Mouse (Mus musculus) kidney, embryonic 16.5 days (tissue): ENCODE data around the gene N4bp1. TPM values are rescaled to one million over a fixed set of nuclear protein-coding genes. Genes with fewer than 3 reads are reported as not detected.

Experiments used
- ATAC-seq: fragments of 200-750 bp; cut with Nextera tagmentation; 2 replicates; pipeline ENCODE4 v1.8.0; 2017; ENCODE audit warnings: moderate TSS enrichment; ENCODE audit not compliant: low FRiP score, low TSS enrichment
- H3K27ac ChIP-seq: fragments of 300-500 bp; sonication (generic); 2 replicates; pipeline ENCODE4 v1.5.1; 2014; ENCODE audit warnings: low read length
- H3K27me3 ChIP-seq: fragments of 300-500 bp; sonication (generic); 2 replicates; pipeline ENCODE4 v1.6.1; 2014; ENCODE audit warnings: low read length, control low read depth, mixed read lengths; ENCODE audit not compliant: insufficient read depth
- H3K36me3 ChIP-seq: fragments of 300-500 bp; sonication (generic); 2 replicates; pipeline ENCODE4 v1.6.1; 2014; ENCODE audit warnings: low read length, control low read depth, mixed read lengths; ENCODE audit not compliant: insufficient read depth
- H3K4me1 ChIP-seq: fragments of 300-500 bp; sonication (generic); 2 replicates; pipeline ENCODE4 v1.6.1; 2014; ENCODE audit warnings: low read length, control low read depth, mixed read lengths; ENCODE audit not compliant: insufficient read depth
- H3K4me2 ChIP-seq: fragments of 300-500 bp; sonication (generic); replicated peaks from 2 replicates; pipeline ENCODE4 v1.6.1; 2014; ENCODE audit warnings: low read depth, low read length
- H3K4me3 ChIP-seq: fragments of 300-500 bp; sonication (generic); 2 replicates; pipeline ENCODE4 v1.5.1; 2014; ENCODE audit warnings: mild to moderate bottlenecking, low read length
- H3K9ac ChIP-seq: fragments of 300-500 bp; sonication (generic); replicated peaks from 2 replicates; pipeline ENCODE4 v1.6.1; 2014; ENCODE audit warnings: low read length
- H3K9me3 ChIP-seq: fragments of 300-500 bp; sonication (generic); 2 replicates; pipeline ENCODE4 v1.6.1; 2016; ENCODE audit warnings: low read length, control low read depth
- WGBS: fragments of 180-500 bp; shearing (Covaris S2); extraction: QIAGEN DNeasy Blood & Tissue Kit; methylation state at CpG from one replicate; pipeline ENCODE4 v1.1.7; 2014; 5-methylcytosine and 5-hydroxymethylcytosine counted together
- polyA plus RNA-seq: library from polyadenylated mRNA; unstranded; fragments of >200 nt; fragmentation: Nextera tagmentation; extraction: Ambion mirVana; gene quantifications from 2 replicates; pipeline ENCODE4 v1.2.1, GENCODE M21; 2015

The N4bp1 gene
- polyA plus RNA-seq, 1 experiment from 2014 or later, result 8.3 TPM

DNA sequence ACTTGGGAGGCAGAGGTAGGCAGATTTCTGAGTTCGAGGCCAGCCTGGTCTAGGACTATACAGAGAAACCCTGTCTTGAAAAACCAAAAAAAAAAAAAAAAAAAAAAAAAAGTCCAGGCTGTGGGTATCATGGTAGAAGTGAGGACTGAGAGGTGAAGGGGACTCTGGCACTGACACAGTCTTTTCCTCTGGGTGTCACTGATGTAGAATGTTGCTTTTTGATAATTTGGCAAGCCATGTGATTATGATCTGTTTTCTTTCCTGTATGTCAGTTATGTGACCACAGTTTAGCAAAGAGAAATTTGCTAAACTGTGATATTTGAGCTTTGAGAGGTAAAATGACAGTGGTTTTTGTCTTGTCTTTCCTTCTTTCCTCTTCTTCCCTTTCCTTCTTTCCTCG is 47.8 kb downstream of the N4bp1 start:
- Histone ChIP-seq H3K9ac (no peak overlapping the region), H3K4me3 (no peak overlapping the region)
- 70% methylated on average over 2 of the region's 2 CpGs for whole genome bisulfite sequencing

DNA sequence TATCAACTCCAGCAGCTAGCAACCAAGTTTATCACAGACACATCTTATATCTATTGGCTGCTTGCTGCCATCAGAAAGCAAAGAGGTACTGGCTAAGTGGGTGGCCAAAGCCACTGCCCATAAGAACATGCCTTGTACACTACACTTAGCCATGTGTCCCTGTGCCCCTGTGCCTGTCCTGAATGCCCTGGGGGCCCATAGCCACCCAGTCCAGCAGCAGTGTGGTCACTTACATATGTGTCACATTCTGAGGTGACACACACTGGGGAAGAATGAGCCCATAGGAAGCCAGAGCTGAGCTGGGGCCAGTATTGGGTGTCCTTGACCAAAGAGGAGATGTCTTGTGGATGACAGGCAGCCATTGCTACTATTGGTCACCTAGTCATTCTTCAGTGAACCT is 49.2 kb downstream of the N4bp1 start:
- H3K9ac ChIP-seq, result no peak overlapping the region
- no peaks in the 10 kb centered on the region for H3K27me3 ChIP-seq
- no peak for ATAC-seq
- no peak overlapping the region for H3K27ac ChIP-seq
- no peak overlapping the region for H3K4me2 ChIP-seq
- H3K9me3 ChIP-seq, result no peaks in the 10 kb centered on the region
- peaks cover 12% of the 10 kb centered on the region for H3K36me3 ChIP-seq
- H3K4me3 ChIP-seq, result no peak overlapping the region
- H3K4me1 ChIP-seq, result no peaks in the 10 kb centered on the region

More for the DNA sequence above, 47.8 kb downstream of the N4bp1 start:
- H3K27ac ChIP-seq, result no peak overlapping the region
- peaks cover 25% of the 10 kb centered on the region for H3K36me3 ChIP-seq
- H3K4me2 ChIP-seq, result no peak overlapping the region
- no peaks in the 10 kb centered on the region for H3K9me3 ChIP-seq
- no peak for ATAC-seq
- H3K4me1 ChIP-seq, result no peaks in the 10 kb centered on the region
- no peaks in the 10 kb centered on the region for H3K27me3 ChIP-seq

DNA sequence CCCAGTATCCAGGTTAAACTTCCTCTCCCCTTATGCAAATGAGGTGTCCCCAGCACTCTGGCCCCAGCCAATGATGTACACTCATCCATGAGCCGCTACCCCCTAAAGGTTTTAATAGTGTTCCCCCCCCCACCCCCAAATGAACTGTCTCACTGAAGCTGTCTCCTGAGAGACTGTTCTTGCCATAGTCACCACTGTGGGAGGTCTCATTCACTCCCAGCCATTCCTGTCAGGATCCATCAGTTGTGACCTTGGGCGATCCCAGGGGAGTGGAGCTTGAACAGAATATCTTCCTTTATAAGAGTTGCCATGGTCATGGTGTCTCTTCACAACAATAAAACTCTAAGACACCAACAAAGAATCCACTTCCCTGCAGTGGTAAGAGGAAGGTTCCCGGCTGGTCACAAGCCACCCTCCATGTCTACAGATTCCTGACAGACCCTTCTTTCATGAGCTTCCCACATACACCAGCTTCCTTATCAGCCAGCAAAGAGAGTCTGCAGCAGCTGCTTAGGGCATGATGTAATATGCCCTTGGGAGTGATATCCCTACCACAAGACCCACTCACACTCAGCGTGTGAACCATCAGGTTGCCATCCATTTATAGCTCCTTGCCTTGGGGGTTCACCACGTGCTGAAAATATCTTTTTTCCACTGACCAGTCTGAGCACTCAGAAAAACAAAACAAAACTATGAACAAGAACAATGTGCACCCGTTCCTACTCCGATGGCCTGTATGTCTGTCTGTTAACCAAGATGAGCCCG is 50.4 kb downstream of the N4bp1 start:
- Histone ChIP-seq H3K4me3 (no peak overlapping the region), H3K27ac (no peak overlapping the region), H3K4me1 (no peaks in the 10 kb centered on the region), H3K9me3 (no peaks in the 10 kb centered on the region), H3K4me2 (no peak overlapping the region), H3K36me3 (peaks cover 2% of the 10 kb centered on the region; the same call in 1 of the 2 replicates), H3K27me3 (no peaks in the 10 kb centered on the region), H3K9ac (no peak overlapping the region)
- no peak for ATAC-seq
- WGBS, result 82% methylated on average over 8 of the region's 8 CpGs

DNA sequence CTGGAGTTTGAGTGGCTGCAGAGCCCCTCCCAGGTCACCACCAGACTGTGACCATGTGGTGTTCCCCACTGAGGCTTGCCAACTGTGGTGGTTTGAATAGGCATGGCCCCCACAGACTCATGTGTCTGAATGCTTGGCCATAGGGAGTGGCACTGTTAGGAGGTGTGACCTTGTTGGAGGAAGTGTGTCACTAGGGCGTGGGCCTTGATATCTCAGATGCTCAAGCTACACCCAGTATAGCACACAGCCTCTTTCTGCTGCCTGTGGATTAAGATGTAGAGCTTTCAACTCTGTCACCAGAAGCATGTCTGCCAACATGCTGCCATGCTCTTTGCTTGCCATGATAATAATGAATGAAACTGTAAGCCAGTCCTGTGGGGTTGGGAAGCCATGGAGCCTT is 51.1 kb downstream of the N4bp1 start:
- Histone ChIP-seq H3K9me3 (no peaks in the 10 kb centered on the region), H3K4me2 (no peak overlapping the region), H3K9ac (no peak overlapping the region), H3K4me1 (no peaks in the 10 kb centered on the region), H3K4me3 (no peak overlapping the region), H3K27me3 (no peaks in the 10 kb centered on the region), H3K27ac (no peak overlapping the region), H3K36me3 (no peaks in the 10 kb centered on the region; the same call in 1 of the 2 replicates)
- no peak for ATAC-seq
- WGBS, result 78% methylated on average over 1 of the region's 1 CpGs

DNA sequence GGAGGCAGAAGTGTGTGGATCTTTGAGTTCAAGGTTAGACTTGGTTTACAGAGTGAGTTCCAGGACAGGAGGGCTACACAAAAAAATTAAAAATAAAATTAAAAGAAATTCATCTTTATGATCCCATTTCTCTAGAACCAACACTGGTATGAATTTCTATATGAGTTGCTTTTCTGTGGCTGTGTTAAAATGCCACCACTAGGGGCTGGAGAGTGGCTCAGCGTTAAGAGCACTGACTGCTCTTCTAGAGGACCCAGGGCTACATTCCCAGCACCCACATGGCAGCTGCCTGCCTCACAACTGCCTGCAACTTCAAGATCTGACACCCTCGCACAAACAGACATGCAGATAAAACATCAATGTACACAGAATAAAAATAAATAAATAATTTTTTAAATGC is 56.1 kb downstream of the N4bp1 start:
- Histone ChIP-seq H3K4me2 (no peak overlapping the region), H3K9ac (no peak overlapping the region), H3K27me3 (no peaks in the 10 kb centered on the region), H3K9me3 (no peaks in the 10 kb centered on the region), H3K4me1 (no peaks in the 10 kb centered on the region), H3K36me3 (no peaks in the 10 kb centered on the region), H3K4me3 (no peak overlapping the region), H3K27ac (no peak overlapping the region)
- no peak for ATAC-seq
- 64% methylated on average over 2 of the region's 2 CpGs for WGBS

DNA sequence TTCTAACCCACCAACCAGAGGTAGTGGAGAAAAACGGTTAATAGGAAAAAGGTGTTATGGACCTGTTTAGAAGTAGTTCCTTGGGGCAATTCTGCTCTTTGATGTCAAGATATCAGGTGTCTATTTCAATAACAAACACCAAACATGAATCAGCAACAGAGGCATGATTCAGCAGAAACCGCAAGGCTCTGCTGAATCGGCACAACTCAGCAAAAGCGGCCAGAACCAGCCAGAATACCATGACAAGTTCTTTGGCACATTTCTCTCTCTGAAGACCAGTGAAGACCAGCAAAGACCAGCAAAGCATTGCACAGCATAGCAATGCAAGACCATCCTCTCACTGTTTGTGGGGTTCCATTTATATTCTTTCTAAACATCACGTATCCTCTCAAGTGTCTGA is 57.9 kb downstream of the N4bp1 start:
- Histone ChIP-seq H3K36me3 (no peaks in the 10 kb centered on the region), H3K4me3 (no peak overlapping the region), H3K4me2 (no peak overlapping the region), H3K27me3 (no peaks in the 10 kb centered on the region), H3K27ac (no peak overlapping the region), H3K9ac (no peak overlapping the region), H3K9me3 (no peaks in the 10 kb centered on the region), H3K4me1 (no peaks in the 10 kb centered on the region)
- 93% methylated on average over 5 of the region's 5 CpGs for WGBS
- no peak for ATAC-seq

DNA sequence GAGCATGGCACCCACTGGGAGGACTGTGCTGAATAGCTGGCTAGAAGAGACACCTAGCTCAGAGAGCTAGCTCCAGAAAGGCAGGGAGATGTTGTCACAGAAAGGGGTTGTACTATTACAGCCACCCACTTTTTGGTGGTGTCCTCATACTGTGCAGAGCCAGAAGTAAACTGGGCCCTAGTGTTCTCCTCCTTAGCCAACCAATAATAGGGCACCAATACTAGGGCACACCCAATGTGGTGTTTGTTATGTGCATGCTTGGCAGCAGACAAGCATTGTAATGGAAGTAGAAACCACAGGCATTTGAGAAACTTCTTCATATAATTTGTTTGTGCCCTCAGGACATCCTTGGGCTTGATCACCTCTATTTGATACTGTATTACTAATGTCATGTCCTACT is 58.5 kb downstream of the N4bp1 start:
- ATAC-seq, result no peak
- no peak overlapping the region for H3K27ac ChIP-seq
- no peaks in the 10 kb centered on the region for H3K9me3 ChIP-seq
- H3K36me3 ChIP-seq, result no peaks in the 10 kb centered on the region
- no peaks in the 10 kb centered on the region for H3K4me1 ChIP-seq
- no peak overlapping the region for H3K4me3 ChIP-seq
- H3K9ac ChIP-seq, result no peak overlapping the region
- no peaks in the 10 kb centered on the region for H3K27me3 ChIP-seq
- H3K4me2 ChIP-seq, result no peak overlapping the region

DNA sequence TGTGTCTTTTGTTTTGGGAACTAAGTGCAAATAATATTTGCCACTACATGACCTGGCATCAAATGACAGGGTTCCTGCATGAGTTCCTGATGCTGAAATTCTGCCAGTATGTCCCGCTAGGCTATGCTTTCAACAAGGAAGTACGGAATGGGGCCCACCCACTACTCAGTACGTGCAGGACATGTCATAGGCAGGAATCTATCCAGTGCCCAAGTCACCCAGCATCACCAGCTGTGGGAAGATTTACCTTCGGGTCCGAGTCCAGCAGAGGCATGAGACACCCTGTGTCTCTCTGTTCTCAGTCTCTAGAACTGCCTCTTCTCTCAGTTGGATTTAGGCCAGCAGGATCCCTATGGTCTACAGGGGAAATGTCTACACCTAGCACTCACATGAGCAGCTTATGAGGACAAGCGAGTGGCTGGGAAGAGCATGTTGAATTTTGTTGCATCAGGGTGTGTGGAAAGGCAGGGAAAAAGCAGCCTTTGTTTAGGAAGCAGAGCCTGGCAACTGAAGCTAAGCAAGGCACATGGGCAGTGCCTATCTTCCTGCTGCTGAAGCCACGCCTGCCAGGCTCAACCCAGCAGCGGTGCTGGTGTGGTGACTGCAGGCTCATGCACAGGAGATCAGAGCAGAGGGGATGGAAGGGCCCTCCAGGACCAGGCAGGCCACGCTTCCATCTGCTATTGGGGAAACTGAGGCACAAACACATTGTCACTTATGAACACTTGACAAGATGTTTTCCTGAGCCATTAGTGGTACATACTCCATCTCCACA is 59.2 kb downstream of the N4bp1 start:
- H3K4me3 ChIP-seq, result no peak overlapping the region
- H3K4me2 ChIP-seq, result no peak overlapping the region
- no peaks in the 10 kb centered on the region for H3K36me3 ChIP-seq
- ATAC-seq, result no peak
- WGBS, result 84% methylated on average over 9 of the region's 9 CpGs
- H3K27ac ChIP-seq, result no peak overlapping the region
- no peaks in the 10 kb centered on the region for H3K4me1 ChIP-seq
- H3K9me3 ChIP-seq, result no peaks in the 10 kb centered on the region
- H3K9ac ChIP-seq, result no peak overlapping the region
- no peaks in the 10 kb centered on the region for H3K27me3 ChIP-seq

DNA sequence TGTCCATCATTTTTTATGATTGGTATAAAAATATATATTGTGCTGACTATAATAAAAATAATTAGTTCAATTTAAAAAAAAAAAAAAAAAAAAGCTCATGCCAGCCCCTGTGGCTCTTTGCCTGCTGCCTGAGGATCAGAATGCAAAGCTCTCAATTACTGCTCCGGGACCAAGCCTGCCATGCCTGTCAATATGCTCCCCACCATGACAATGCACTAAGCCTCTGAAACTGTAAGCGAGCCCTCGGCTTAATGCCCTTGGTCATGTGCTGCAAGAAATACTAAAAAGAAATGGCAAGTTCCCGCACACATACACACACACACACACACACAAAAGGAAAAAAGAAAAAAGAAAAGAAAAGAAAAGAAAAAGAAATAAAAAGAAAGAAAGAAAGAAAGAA is 60.3 kb downstream of the N4bp1 start:
- Histone ChIP-seq H3K27ac (no peak overlapping the region), H3K4me3 (no peak overlapping the region), H3K9me3 (no peaks in the 10 kb centered on the region), H3K9ac (no peak overlapping the region), H3K27me3 (no peaks in the 10 kb centered on the region), H3K4me2 (no peak overlapping the region), H3K36me3 (no peaks in the 10 kb centered on the region), H3K4me1 (no peaks in the 10 kb centered on the region)
- 86% methylated on average over 4 of the region's 4 CpGs for WGBS
- no peak for ATAC-seq

DNA sequence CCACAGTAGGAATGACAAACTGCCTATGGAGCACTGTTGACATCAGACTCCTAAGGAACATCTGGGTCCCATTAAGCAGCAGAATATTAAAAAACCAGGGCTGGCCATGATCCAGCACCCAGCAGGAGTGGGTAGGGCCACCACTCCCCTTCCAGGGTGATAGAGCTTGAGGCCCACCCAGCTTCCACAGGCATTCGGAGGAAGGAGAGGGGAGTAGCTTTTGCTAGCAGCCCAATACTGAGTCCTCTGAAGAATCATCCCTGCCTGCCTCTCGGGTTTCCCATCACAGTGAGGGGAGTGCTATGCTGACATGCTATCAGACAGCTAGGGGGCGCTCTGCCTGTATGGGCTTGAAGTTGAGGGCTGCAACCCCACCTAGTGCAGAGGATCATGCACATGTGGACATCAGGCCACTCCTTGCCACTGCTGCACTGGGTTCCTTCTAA is 64.3 kb downstream of the N4bp1 start:
- H3K27ac ChIP-seq, result no peak overlapping the region
- peak; percentile 63 for ATAC-seq

More for the DNA sequence above, 64.3 kb downstream of the N4bp1 start:
- Histone ChIP-seq H3K9ac (no peak overlapping the region), H3K9me3 (no peaks in the 10 kb centered on the region), H3K4me2 (no peak overlapping the region), H3K4me1 (no peaks in the 10 kb centered on the region), H3K36me3 (no peaks in the 10 kb centered on the region), H3K27me3 (no peaks in the 10 kb centered on the region), H3K4me3 (no peak overlapping the region)
- whole genome bisulfite sequencing, result 6% methylated on average over 3 of the region's 3 CpGs
